Mouse (Mus musculus) MEL (cell line): ENCODE measurements around the gene Tex38. TPM values are rescaled to one million over a fixed set of nuclear protein-coding genes. Genes with fewer than 3 reads are reported as not detected.

ENCODE experiments used
- DNase-seq: peaks from one replicate; pipeline ENCODE4 v3.0.0; 2011; ENCODE audit warnings: low read depth, low spot score
- H3K27ac ChIP-seq: 2 replicates; pipeline ENCODE4 v1.5.1; 2012; ENCODE audit warnings: low read depth, mild to moderate bottlenecking, control low read depth, low read length, moderate library complexity; ENCODE audit not compliant: control insufficient read depth
- H3K27me3 ChIP-seq, 2 experiments: fragments of 150-350 bp in 1 of 2; sonication (generic) in 1 of 2; 2 replicates each; pipeline ENCODE4 v1.6.1; 2012; ENCODE audit warnings: low read length in 2 of 2, mild to moderate bottlenecking in 2 of 2, improper control_type of control experiment in 1 of 2, moderate library complexity in 1 of 2; ENCODE audit not compliant: insufficient read depth in 2 of 2, control insufficient read depth in 1 of 2
- H3K36me3 ChIP-seq, 2 experiments: 2 replicates each; pipeline ENCODE4 v1.6.1; 2012 to 2014; ENCODE audit warnings: low read length in 2 of 2, improper control_type of control experiment in 1 of 2, inconsistent platforms in 1 of 2, mild to moderate bottlenecking in 1 of 2; ENCODE audit not compliant: insufficient read depth in 2 of 2, control insufficient read depth in 1 of 2
- H3K4me1 ChIP-seq, 2 experiments: fragments of 150-350 bp in 1 of 2; sonication (generic) in 1 of 2; 2 replicates each; pipeline ENCODE4 v1.6.1; 2012; ENCODE audit warnings: low read length in 2 of 2, improper control_type of control experiment in 1 of 2, mild to moderate bottlenecking in 1 of 2; ENCODE audit not compliant: insufficient read depth in 2 of 2, control insufficient read depth in 1 of 2
- H3K4me3 ChIP-seq, 2 experiments: fragments of 150-350 bp in 1 of 2; sonication (generic) in 1 of 2; 2 replicates each; pipeline ENCODE4 v1.5.1; 2012; ENCODE audit warnings: low read depth in 2 of 2, low read length in 2 of 2, mild to moderate bottlenecking in 2 of 2, moderate library complexity in 2 of 2, control low read depth in 1 of 2, improper control_type of control experiment in 1 of 2; ENCODE audit not compliant: control insufficient read depth in 1 of 2, insufficient read depth in 1 of 2
- H3K79me2 ChIP-seq: 2 replicates; pipeline ENCODE4 v1.6.1; 2012; ENCODE audit warnings: mild to moderate bottlenecking, low read length, moderate library complexity; ENCODE audit not compliant: control insufficient read depth, poor library complexity, insufficient read depth
- H3K9ac ChIP-seq: 2 replicates; pipeline ENCODE4 v1.6.1; 2012; ENCODE audit warnings: low read depth, mild to moderate bottlenecking, control low read depth, low read length, moderate library complexity; ENCODE audit not compliant: control insufficient read depth, poor library complexity, severe bottlenecking
- H3K9me3 ChIP-seq: fragments of 150-350 bp; sonication (generic); replicated peaks from 2 replicates; pipeline ENCODE4 v1.6.1; 2012; ENCODE audit warnings: mild to moderate bottlenecking, low read length, improper control_type of control experiment, moderate library complexity; ENCODE audit not compliant: insufficient read depth
- BHLHE40 ChIP-seq: IDR thresholded peaks from 2 replicates; pipeline ENCODE4 v1.6.1; 2012; ENCODE audit warnings: low read depth, mild to moderate bottlenecking, inconsistent platforms, low read length, improper control_type of control experiment, borderline replicate concordance
- CHD1 ChIP-seq: IDR thresholded peaks from 2 replicates; pipeline ENCODE4 v1.6.1; 2012; ENCODE audit warnings: low read depth, mild to moderate bottlenecking, inconsistent platforms, low read length, improper control_type of control experiment
- CHD2 ChIP-seq: IDR thresholded peaks from 2 replicates; pipeline ENCODE4 v1.6.1; 2011; ENCODE audit warnings: low read length, improper control_type of control experiment
- CTCF ChIP-seq, 3 experiments: IDR thresholded peaks in 2 of 3; conservative IDR thresholded peaks in 1 of 3; 2 replicates each; pipeline ENCODE4 v1.5.1; 2011 to 2012; ENCODE audit warnings: low read length in 3 of 3, low read depth in 2 of 3, mild to moderate bottlenecking in 2 of 3, improper control_type of control experiment in 1 of 3, inconsistent platforms in 1 of 3, mixed read lengths in 1 of 3, moderate library complexity in 1 of 3; ENCODE audit not compliant: control insufficient read depth in 1 of 3, insufficient read depth in 1 of 3, poor library complexity in 1 of 3, severe bottlenecking in 1 of 3
- EP300 ChIP-seq, 2 experiments: IDR thresholded peaks; 2 replicates each; pipeline ENCODE4 v1.6.1; 2011; ENCODE audit warnings: improper control_type of control experiment in 2 of 2, low read length in 2 of 2, low read depth in 1 of 2, mild to moderate bottlenecking in 1 of 2
- ETS1 ChIP-seq: IDR thresholded peaks from 2 replicates; pipeline ENCODE4 v1.6.1; 2012; ENCODE audit warnings: low read depth, mild to moderate bottlenecking, inconsistent platforms, low read length, improper control_type of control experiment, moderate library complexity
- GATA1 ChIP-seq: IDR thresholded peaks from 2 replicates; pipeline ENCODE4 v1.6.1; 2011; ENCODE audit warnings: low read depth, low read length, improper control_type of control experiment
- JUND ChIP-seq: IDR thresholded peaks from 2 replicates; pipeline ENCODE4 v1.6.1; 2011; ENCODE audit warnings: low read depth, mild to moderate bottlenecking, improper control_type of control experiment, low read length
- KAT2A ChIP-seq: conservative IDR thresholded peaks from 2 replicates; pipeline ENCODE4 v1.6.1; 2012; ENCODE audit warnings: low read depth, low read length, improper control_type of control experiment, inconsistent platforms
- MAX ChIP-seq: IDR thresholded peaks from 2 replicates; pipeline ENCODE4 v1.6.1; 2011; ENCODE audit warnings: low read length, improper control_type of control experiment
- MXI1 ChIP-seq: IDR thresholded peaks from 2 replicates; pipeline ENCODE4 v1.6.1; 2011; ENCODE audit warnings: mild to moderate bottlenecking, low read depth, low read length, improper control_type of control experiment
- MYB ChIP-seq: IDR thresholded peaks from 2 replicates; pipeline ENCODE4 v1.6.1; 2011; ENCODE audit warnings: mild to moderate bottlenecking, low read depth, low read length, improper control_type of control experiment
- MYC ChIP-seq: IDR thresholded peaks from 2 replicates; pipeline ENCODE4 v1.6.1; 2011; ENCODE audit warnings: low read depth, mild to moderate bottlenecking, low read length, improper control_type of control experiment, moderate library complexity
- NELFE ChIP-seq: IDR thresholded peaks from 2 replicates; pipeline ENCODE4 v1.6.1; 2011; ENCODE audit warnings: low read depth, low read length, improper control_type of control experiment
- NRF1 ChIP-seq: IDR thresholded peaks from 2 replicates; pipeline ENCODE4 v1.6.1; 2014; ENCODE audit warnings: low read depth, mild to moderate bottlenecking, inconsistent platforms, low read length, improper control_type of control experiment, moderate library complexity; ENCODE audit not compliant: poor library complexity, insufficient read depth, severe bottlenecking
- POLR2A ChIP-seq, 2 experiments: IDR thresholded peaks; 2 replicates each; pipeline ENCODE4 v1.6.1; 2011 to 2012; ENCODE audit warnings: low read length in 2 of 2, mild to moderate bottlenecking in 2 of 2, control low read depth in 1 of 2, improper control_type of control experiment in 1 of 2, low read depth in 1 of 2, moderate library complexity in 1 of 2; ENCODE audit not compliant: control insufficient read depth in 1 of 2, insufficient read depth in 1 of 2, poor library complexity in 1 of 2
- POLR2AphosphoS5 ChIP-seq: IDR thresholded peaks from 2 replicates; pipeline ENCODE4 v1.6.1; 2012; ENCODE audit warnings: low read depth, borderline replicate concordance, mild to moderate bottlenecking, inconsistent platforms, low read length, moderate library complexity, mixed read lengths
- RCOR1 ChIP-seq: IDR thresholded peaks from 2 replicates; pipeline ENCODE4 v1.6.1; 2012; ENCODE audit warnings: low read depth, mild to moderate bottlenecking, inconsistent platforms, low read length, improper control_type of control experiment
- SIN3A ChIP-seq: IDR thresholded peaks from 2 replicates; pipeline ENCODE4 v1.6.1; 2012; ENCODE audit warnings: low read length, improper control_type of control experiment, inconsistent platforms
- TAL1 ChIP-seq: IDR thresholded peaks from 2 replicates; pipeline ENCODE4 v1.6.1; 2012; ENCODE audit warnings: mild to moderate bottlenecking, inconsistent platforms, low read length, moderate library complexity, mixed read lengths
- TBP ChIP-seq: IDR thresholded peaks from 2 replicates; pipeline ENCODE4 v1.8.0; 2011; ENCODE audit warnings: low read depth, low read length, improper control_type of control experiment
- TCF12 ChIP-seq: IDR thresholded peaks from 2 replicates; pipeline ENCODE4 v1.6.1; 2014; ENCODE audit warnings: low read depth, mild to moderate bottlenecking, inconsistent platforms, low read length, improper control_type of control experiment, moderate library complexity
- USF1 ChIP-seq: IDR thresholded peaks from 2 replicates; pipeline ENCODE4 v1.6.1; 2014; ENCODE audit warnings: low read depth, mild to moderate bottlenecking, inconsistent platforms, low read length, improper control_type of control experiment, moderate library complexity
- ZC3H11A ChIP-seq: IDR thresholded peaks from 2 replicates; pipeline ENCODE4 v1.6.1; 2012; ENCODE audit warnings: low read depth, mild to moderate bottlenecking, inconsistent platforms, low read length, improper control_type of control experiment
- ZKSCAN1 ChIP-seq: IDR thresholded peaks from 2 replicates; pipeline ENCODE4 v1.6.1; 2012; ENCODE audit warnings: low read depth, mild to moderate bottlenecking, inconsistent platforms, low read length, improper control_type of control experiment, moderate library complexity
- ZMIZ1 ChIP-seq: IDR thresholded peaks from 2 replicates; pipeline ENCODE4 v1.6.1; 2012; ENCODE audit warnings: low read depth, mild to moderate bottlenecking, inconsistent platforms, low read length, improper control_type of control experiment, moderate library complexity
- ZNF384 ChIP-seq: IDR thresholded peaks from 2 replicates; pipeline ENCODE4 v1.6.1; 2012; ENCODE audit warnings: low read depth, mild to moderate bottlenecking, inconsistent platforms, low read length, improper control_type of control experiment
- polyA plus RNA-seq, 2 experiments: library from polyadenylated mRNA; stranded (reverse) in 1 of 2; unstranded in 1 of 2; fragments of >175 nt in 1 of 2; fragments of >200 nt in 1 of 2; gene quantifications; 2 replicates each; pipeline versions ENCODE4 v1.2.1 to v1.2.4; 2012; ENCODE audit warnings: low replicate concordance in 2 of 2, low read depth in 1 of 2; ENCODE audit not compliant: insufficient read length in 2 of 2, insufficient read depth in 1 of 2, missing spikeins in 1 of 2
- total RNA-seq: library from RNA; depleted of rRNA; stranded (reverse); fragments of 300-350 nt; gene quantifications from 2 replicates; pipeline ENCODE4 v1.2.3, GENCODE M21; 2012

Gene Tex38
- total and polyA plus RNA-seq, 3 experiments = 0.15 TPM; not detected in 2

DNA sequence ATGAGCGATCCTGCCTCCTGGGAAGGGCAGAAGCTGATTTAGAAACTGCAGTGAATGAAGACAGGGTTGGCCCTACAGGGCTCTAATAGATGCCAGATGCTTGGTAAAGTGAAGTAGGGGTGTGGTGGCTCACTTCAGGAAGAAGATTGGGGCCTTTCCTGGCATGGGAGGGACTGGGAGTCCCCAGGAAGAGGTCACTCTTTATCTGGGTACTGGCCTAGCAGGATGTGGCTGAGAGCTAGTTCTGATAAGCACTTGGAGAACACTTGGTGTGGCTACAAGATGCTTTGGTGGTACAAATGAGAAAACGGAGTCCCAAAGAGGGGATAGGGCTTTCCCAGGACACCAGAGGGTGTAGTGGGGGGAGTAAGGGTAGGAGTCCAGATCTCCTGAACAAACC, 43.4 kb upstream of the Tex38 start:
- Histone ChIP-seq H3K27me3 (no peaks in the 10 kb centered on the region), H3K4me1 (peaks cover 54 to 71% of the 10 kb centered on the region in 2 experiments), H3K4me3 (peak overlapping the region in 1 of 2 experiments; percentile 13; a peak in 1 of 4 replicates), H3K36me3 (peaks cover 0 to 62% of the 10 kb centered on the region in 2 experiments; a peak in 2 of 4 replicates), H3K79me2 (peaks cover 4% of the 10 kb centered on the region), H3K27ac (peak overlapping the region; percentile 81), H3K9ac (peak overlapping the region; percentile 15; the same call in 1 of the 2 replicates), H3K9me3 (no peaks in the 10 kb centered on the region)
- DNase-seq = peak; percentile 59
- TF ChIP-seq RCOR1 (peak; percentile 73), MYC (0 out of 2 replicates have a peak, but pooled peaks have one; percentile 29), GATA1 (peak; percentile 80), TBP (peak; percentile 59; the same call in 1 of the 2 replicates), MXI1 (no peak), TAL1 (peak; percentile 59), CHD1 (no peak), EP300 (IDR thresholded peaks at IDR 0.05; ENCODE audit: low read depth in 1 of 2, low read length in 2 of 2) (peak; percentile 83 to 85), ETS1 (peak; percentile 80), CTCF (IDR thresholded peaks at IDR 0.05 in 2 of 3, conservative IDR thresholded peaks at IDR 0.05 in 1 of 3; ENCODE audit: control insufficient read depth in 1 of 3, insufficient read depth in 1 of 3, low read depth in 2 of 3, low read length in 3 of 3, poor library complexity in 1 of 3, severe bottlenecking in 1 of 3) (no peak), TCF12 (peak; percentile 75)

DNA sequence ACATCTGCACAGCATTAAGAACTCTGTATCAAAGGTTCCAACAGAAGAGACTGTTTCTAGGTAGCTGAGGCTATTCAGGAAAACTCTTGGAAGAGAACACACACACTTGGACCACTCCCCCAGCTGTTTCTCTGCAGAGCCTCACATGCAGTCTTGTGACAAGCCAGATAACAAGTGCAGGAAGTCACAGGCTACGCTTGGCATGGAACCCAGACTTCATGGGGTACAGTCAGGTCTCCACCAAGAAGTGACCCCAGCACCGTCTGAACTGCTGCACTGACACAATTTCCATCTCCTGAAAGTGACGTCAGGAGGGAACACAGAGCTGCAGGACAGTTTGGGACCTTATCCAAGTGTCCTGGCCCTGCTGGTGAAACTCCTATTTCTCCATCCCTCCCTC, 41.1 kb upstream of the Tex38 start:
- Histone ChIP-seq H3K27ac (peak overlapping the region; percentile 66), H3K27me3 (no peaks in the 10 kb centered on the region), H3K9me3 (no peaks in the 10 kb centered on the region), H3K79me2 (no peaks in the 10 kb centered on the region), H3K4me1 (peaks cover 45 to 60% of the 10 kb centered on the region in 2 experiments), H3K9ac (0 out of 2 replicates have a peak overlapping the region, but pooled peaks have one; percentile 1), H3K4me3 (no peak overlapping the region), H3K36me3 (peaks cover 0 to 56% of the 10 kb centered on the region in 2 experiments; a peak in 2 of 4 replicates)
- TF ChIP-seq TAL1 = peak; percentile 58
- no peak for TF ChIP-seq KAT2A
- peak; percentile 69 to 78; a peak in 3 of 4 replicates for TF ChIP-seq EP300 (IDR thresholded peaks at IDR 0.05; ENCODE audit: low read depth in 1 of 2, low read length in 2 of 2)
- TF ChIP-seq MAX = 0 out of 2 replicates have a peak, but pooled peaks have one; percentile 25
- TF ChIP-seq USF1 = peak; percentile 61
- no peak for TF ChIP-seq POLR2AphosphoS5
- peak; percentile 94 for TF ChIP-seq BHLHE40
- TF ChIP-seq CHD2 = no peak
- no peak for TF ChIP-seq NRF1
- no peak for TF ChIP-seq CTCF (IDR thresholded peaks at IDR 0.05 in 2 of 3, conservative IDR thresholded peaks at IDR 0.05 in 1 of 3; ENCODE audit: control insufficient read depth in 1 of 3, insufficient read depth in 1 of 3, low read depth in 2 of 3, low read length in 3 of 3, poor library complexity in 1 of 3, severe bottlenecking in 1 of 3)
- TF ChIP-seq MYC = no peak
- no peak for TF ChIP-seq ZC3H11A
- TF ChIP-seq ZKSCAN1 = no peak
- no peak for TF ChIP-seq RCOR1
- TF ChIP-seq ZNF384 = no peak
- peak; percentile 75; the same call in 1 of the 2 replicates for TF ChIP-seq TCF12
- TF ChIP-seq MXI1 = peak; percentile 78
- no peak for TF ChIP-seq NELFE
- TF ChIP-seq JUND = no peak
- TF ChIP-seq ETS1 = peak; percentile 91
- peak; percentile 72 for TF ChIP-seq GATA1
- TF ChIP-seq SIN3A = peak; percentile 61
- TF ChIP-seq POLR2A (IDR thresholded peaks at IDR 0.05; ENCODE audit: control insufficient read depth in 1 of 2, insufficient read depth in 1 of 2, low read depth in 1 of 2, low read length in 2 of 2, poor library complexity in 1 of 2) = no peak
- TF ChIP-seq ZMIZ1 = no peak
- no peak for TF ChIP-seq MYB
- DNase-seq = peak; percentile 70
